Mouse (Mus musculus) heart, adult 2 months (tissue): ENCODE measurements at regions not wholly inside any gene's neighbourhood (a gene's known extent, or its start where the extent isn't known, plus 50 kb on each side); places are given as distances from the start of the nearest gene placed in this dataset.

Experiments used
- CTCF ChIP-seq: fragments of 200-600 bp; IDR thresholded peaks from 2 replicates; pipeline ENCODE4 v1.8.1; 2022; ENCODE audit warnings: antibody characterized with exemption, mild to moderate bottlenecking, moderate library complexity
- POLR2A ChIP-seq: fragments of 200-500 bp; IDR thresholded peaks from 2 replicates; pipeline ENCODE4 v1.6.1; 2011; ENCODE audit warnings: mild to moderate bottlenecking, low read depth, low read length, control low read depth; ENCODE audit not compliant: insufficient read depth

GRCm38 (mm10) chr15:34741488-34741887 is 383.8 kb upstream of the 9430069I07Rik start:
- no peak for TF ChIP-seq POLR2A
- TF ChIP-seq CTCF, result no peak
